Mouse (Mus musculus): ENCODE data around the gene Actr1a. TPM values are rescaled to one million over a fixed set of nuclear protein-coding genes. Genes with fewer than 3 reads are reported as not detected.
A peak's percentile ranks its signal among the peaks of the same experiment; 100 is the strongest.

The Actr1a gene
- total RNA-seq, 2 experiments from 2014 or later: 65.1 to 69.1 TPM

- DNase-seq: no peak
Observed at GRCm38 (mm10) chr19:46399886-46400285, 4.3 kb upstream of the Actr1a start.

GRCm38 (mm10) chr19:46399372-46399771, 3.8 kb upstream of the Actr1a start:
- no peak for DNase-seq

- no peak for DNase-seq
Observed at GRCm38 (mm10) chr19:46398401-46398800, 2.9 kb upstream of the Actr1a start.

GRCm38 (mm10) chr19:46397436-46398001, 2.0 kb upstream of the Actr1a start:
- DNase-seq: no peak

DNA sequence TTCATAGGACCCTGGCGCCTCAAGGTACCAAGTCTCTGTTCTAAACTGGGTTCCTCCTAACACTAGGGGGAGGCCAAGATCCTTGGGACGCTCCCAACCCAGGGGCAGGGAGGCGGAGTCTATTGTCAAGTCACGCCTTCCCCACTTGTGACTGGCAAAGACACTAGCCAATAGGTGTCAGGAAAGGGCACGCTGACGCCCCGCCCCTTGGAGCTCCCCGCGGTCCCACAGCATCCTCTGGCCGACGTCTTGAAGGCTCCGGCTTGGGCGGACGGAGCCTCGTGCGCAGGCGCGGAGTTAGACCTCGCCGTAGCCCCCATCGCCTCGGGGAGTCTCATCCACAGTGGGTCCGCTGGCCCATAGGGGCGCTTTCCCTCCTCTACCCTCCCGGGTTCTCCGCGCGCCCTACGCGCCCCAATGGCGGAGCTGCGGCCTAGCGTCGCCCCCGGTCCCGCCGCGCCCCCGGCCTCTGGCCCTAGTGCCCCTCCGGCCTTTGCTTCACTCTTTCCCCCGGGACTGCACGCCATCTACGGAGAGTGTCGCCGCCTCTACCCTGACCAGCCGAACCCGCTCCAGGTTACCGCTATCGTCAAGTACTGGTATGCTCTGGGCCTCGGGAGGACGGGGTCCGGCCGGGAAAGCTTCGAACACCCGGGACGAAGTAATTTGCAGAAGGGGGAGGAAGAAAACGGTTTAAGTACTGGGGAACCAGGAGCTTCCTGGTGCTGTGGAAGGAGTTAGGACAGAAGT, 1.3 kb upstream of the Actr1a start, which contains the start of gene Sufu:
Sufu (plus strand) TSS at position 211 of the 750 bp plus-strand sequence.
- DNase-seq: peak; percentile 97

GRCm38 (mm10) chr19:46396109-46396508, 561 bp upstream of the Actr1a start:
- no peak for DNase-seq

GRCm38 (mm10) chr19:46394712-46395108, 838 bp downstream of the Actr1a start:
- no peak for DNase-seq

GRCm38 (mm10) chr19:46392018-46392417, 3.5 kb downstream of the Actr1a start:
- DNase-seq: no peak

DNA sequence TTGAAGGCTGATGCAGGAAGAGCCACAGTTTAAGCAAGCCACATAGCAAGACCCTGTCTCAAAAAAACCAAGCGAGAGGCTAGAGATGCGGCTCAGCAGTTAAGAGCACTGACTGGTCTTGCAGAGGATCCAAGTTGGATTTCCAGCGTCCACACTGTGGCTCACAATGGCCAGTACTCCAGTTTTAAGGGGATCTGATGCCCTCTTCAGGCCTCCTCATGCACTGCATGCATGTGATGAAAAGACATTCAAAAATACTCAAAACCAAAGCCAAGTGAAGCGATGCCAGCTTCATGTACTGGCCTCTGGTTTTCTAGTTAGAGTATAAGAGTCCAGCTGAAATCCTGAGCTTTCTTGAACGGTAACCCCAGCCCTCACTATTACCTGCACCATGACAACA, 5.7 kb downstream of the Actr1a start:
- DNase-seq: no peak

- no peak for DNase-seq
Observed at GRCm38 (mm10) chr19:46382275-46382674, 13.3 kb downstream of the Actr1a start.

GRCm38 (mm10) chr19:46375891-46376290, 19.7 kb downstream of the Actr1a start:
- no peak for DNase-seq

- DNase-seq: no peak
Observed at GRCm38 (mm10) chr19:46375489-46375888, 20.1 kb downstream of the Actr1a start.

GRCm38 (mm10) chr19:46374477-46375088, 21.0 kb downstream of the Actr1a start:
- DNase-seq: no peak

DNA sequence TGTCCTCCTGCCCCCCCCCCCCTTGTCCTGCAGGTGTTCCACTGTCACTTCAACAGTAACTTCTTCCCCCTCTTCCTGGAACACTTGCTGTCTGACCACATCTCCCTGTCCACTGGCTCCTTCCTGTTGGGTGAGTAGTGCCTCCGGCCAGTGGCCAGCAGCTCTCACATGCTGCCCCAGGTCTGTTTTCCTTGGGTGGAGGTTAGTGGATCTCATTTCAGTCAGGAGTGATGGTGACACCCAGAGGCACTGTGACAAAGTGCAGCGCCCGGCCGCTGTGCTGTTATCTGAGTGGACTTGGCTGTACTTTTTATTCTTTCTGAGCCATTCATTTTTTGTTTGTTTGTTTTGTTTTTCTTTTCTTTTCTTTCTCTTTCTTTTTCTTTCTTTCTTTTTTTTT, 26.3 kb downstream of the Actr1a start:
- DNase-seq: peak; percentile 59

DNA sequence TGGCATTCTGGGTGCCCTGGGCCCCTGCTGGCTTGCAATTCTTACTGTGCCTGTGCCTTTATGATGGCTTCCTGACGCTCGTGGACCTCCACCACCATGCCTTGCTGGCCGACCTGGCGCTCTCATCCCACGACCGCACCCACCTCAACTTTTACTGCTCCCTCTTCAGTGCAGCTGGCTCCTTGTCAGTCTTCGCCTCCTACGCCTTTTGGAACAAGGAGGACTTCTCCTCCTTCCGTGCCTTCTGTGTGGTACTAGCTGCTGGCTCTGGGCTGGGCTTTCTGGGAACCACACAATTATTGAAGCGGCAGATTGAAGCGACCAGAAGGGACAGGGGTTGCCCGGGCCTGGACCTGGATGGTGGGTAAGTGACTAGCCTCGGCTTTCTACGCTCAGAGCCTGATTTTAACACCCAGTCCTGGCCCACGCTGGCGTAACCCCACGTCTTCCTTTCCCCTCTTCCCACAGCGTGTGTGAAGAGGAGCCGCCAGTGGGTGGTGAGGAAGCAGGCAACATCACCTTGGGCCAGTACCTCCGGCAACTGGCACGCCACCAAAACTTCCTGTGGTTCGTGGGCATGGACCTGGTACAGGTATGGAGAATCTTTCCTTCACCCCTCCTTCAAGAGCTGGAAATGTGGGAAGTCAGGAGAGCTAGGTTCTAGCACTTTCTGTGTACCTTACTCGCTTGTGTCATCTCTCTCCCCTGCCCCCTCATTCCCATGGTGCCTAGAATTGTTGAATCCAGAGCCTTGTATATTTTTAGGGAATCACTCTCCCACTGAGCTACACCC, 27.6 kb downstream of the Actr1a start:
- no peak for DNase-seq

- no peak for DNase-seq
Observed at GRCm38 (mm10) chr19:46363294-46364009, 32.1 kb downstream of the Actr1a start.

DNA sequence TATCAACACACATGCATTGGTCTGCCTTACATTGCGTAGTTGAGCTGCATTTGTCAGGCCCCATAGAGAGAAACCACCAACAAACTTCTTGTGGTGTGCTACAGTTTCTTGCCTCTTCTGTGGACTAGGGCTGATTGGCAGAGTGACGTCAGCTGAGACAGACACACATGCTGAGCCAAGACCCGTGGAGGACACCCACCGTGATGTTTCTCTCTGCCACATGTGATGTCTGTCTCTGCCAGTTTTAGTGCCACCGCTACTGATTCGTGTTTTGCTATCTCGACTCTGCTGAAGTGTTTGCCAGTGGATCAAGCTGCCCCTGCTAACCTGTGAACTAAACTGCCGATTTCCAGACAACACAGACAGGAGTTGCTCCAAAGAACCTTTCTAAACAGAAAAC, 33.4 kb downstream of the Actr1a start:
- DNase-seq: no peak

DNA sequence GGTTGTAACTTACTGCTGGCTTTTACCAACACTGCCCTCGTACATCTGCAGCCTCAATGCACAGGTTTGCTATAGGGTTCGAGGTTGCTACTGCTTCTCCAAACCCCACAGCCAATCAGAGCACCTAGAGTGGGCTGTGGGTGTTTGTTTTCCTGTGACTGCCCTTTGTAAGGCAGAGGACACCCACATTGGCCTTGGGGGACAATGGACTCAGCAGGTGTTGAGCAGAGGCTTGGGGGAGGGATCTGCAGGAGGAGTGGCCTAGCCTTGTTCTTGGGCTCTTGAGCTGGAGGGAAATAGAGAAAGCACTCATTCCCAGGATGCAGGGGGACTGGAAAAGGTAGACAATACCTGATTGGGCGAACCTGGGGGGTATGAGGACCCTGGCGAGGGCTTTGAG, 37.2 kb downstream of the Actr1a start:
- DNase-seq: no peak

DNA sequence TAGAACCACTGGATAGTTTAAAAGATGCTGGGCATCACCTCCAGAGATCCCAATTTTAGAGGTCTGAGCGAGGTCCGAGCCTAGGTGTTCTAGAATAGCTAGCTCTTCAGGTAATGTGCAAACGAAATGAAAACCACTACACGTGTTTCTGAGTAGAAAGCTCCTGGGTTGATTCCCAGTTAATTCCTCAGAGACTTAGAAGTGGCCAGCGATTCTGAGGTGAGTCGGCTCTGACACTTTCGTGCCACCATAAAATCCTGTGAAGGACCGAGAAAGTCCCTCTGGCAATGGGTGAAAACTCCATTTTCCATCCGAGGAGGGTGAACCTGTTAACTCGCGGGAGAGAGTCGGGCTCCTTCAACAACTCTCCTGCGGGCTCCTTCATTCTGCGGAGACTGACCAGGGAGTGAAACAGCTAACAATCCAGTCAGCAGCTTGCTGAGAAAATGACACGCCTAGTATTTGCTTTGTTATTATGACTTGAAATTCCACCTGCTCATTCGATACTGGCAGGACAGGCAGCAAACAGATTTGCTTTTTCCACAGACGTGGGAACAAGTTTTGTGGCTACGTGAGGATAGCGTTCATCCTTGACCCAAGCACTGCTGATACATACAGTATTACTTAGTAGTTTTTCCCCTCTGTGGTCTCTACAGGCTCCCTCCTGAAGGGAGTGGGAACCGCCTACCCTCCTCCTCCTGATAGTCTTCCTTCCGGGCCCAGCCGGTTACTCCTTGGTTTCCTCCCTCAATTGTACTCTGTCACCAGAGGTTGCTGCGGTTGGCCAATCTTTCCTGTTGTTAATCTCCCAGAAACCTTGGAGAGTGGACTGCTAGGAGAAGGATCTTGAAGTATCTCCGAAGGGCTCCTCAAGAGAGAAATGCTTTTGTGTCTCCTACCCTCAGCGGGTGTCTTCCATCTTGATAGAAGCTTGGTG, 37.9 kb downstream of the Actr1a start:
- no peak for DNase-seq

DNA sequence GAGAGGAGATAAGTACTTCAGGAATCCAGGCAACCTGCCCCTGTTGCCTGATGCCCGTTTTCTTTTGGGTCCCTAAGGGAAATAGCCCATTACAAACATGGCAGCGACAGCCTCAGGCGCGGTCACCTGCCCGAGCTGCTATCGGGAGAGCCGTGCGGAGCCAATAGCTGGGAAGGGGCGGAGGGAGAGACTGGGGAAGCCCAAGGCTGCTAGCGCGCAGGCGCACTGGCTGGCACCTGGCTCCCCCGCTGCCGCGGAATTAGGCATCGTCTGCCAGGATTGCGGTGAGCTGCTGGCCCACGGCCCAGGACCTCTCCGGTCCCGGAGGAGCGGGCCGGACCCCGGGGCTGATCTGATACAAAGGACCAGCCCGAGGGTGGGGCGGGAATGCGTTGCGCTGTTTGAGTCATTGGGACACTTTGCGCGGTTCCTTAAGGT, 38.8 kb downstream of the Actr1a start:
- peak; percentile 66 for DNase-seq
